Mouse (Mus musculus) ES-Bruce4 (cell line): Measurements from ENCODE around the gene Galnt6.

Source experiments
- CTCF ChIP-seq: IDR thresholded peaks from one replicate; pipeline ENCODE4 v1.8.1; 2011; ENCODE audit warnings: low read depth, low read length
- EP300 ChIP-seq: IDR thresholded peaks from 2 replicates; pipeline ENCODE4 v1.6.1; 2011; ENCODE audit warnings: low read depth, low read length; ENCODE audit not compliant: insufficient read depth
- POLR2A ChIP-seq: IDR thresholded peaks from one replicate; pipeline ENCODE4 v1.8.1; 2011; ENCODE audit warnings: low read length; ENCODE audit not compliant: insufficient read depth

GRCm38 (mm10) chr15:100739442-100739841 lies 10.3 kb upstream of the Galnt6 start:
- TF ChIP-seq CTCF, result no peak
- TF ChIP-seq EP300, result no peak
- TF ChIP-seq POLR2A, result no peak
